Mouse (Mus musculus) megakaryocyte, adult 5-6 weeks (primary cell): ENCODE data around the gene Ubr4. TPM values are rescaled to one million over a fixed set of nuclear protein-coding genes. Genes with fewer than 3 reads are reported as not detected.
A peak's percentile ranks its signal among the peaks of the same experiment; 100 is the strongest.
"Not testable (repeated sequence)": the region's sequence is repeated elsewhere in the genome, so short reads cannot be mapped to it uniquely, and the experiment has no call there.

Experiments used
- ATAC-seq: 2 replicates; pipeline ENCODE4 v1.8.0; 2016; ENCODE audit warnings: mild to moderate bottlenecking, inconsistent platforms; ENCODE audit not compliant: poor library complexity, severe bottlenecking
- total RNA-seq, 2 experiments: library from RNA; stranded (forward) in 1 of 2; stranded (reverse) in 1 of 2; fragments of 153-499, 151-499 nt in 1 of 2; fragments of 221-1000, 200-1000 nt in 1 of 2; gene quantifications; 2 replicates each; pipeline versions ENCODE4 v1.2.3 to v1.2.4; 2015 to 2017

Ubr4 gene
- total RNA-seq, 2 experiments from 2014 or later, result 49.1 to 59.0 TPM

DNA sequence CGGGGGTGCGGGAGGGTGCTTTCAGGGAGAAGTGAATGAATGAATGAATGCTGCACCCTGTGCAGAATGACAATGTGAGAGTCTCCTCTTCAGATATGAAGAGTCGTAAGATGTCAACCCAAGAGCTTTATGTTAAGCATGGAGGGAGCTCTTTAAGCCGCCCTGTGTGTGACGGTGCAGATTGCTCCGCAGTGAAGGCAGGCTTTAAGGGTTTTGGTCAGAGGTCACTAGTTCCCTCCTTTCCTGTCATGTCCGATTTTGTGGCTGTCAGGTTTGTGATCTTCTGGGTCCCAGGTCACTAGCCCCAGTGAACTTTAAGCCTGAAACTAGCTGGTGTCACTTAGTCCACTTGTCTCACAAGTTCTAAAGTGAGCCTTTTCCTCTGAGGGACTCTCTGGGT lies 423 bp downstream of the Ubr4 start:
- peak; percentile 14; the same call in 1 of the 2 replicates for ATAC-seq

DNA sequence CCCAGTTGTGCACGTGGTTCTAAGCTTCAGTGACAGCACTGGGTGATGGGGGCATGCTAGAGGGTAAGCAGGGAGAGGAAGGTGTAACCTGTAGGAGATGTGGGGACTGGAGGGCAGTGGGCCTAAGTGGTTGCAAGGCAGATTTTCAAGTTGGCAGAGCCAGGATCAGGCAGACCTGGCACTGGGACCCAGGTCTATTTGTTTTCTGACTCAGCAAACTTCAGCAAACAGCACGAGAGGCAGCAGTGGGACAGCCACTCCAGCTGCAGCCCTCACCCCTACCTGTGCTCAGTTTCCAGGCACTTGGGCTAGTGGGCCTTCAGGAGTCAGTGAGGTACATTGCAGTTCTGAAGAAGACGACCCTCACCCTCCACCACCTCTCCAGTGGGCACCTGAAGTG lies 4.8 kb downstream of the Ubr4 start:
- no peak for ATAC-seq

DNA sequence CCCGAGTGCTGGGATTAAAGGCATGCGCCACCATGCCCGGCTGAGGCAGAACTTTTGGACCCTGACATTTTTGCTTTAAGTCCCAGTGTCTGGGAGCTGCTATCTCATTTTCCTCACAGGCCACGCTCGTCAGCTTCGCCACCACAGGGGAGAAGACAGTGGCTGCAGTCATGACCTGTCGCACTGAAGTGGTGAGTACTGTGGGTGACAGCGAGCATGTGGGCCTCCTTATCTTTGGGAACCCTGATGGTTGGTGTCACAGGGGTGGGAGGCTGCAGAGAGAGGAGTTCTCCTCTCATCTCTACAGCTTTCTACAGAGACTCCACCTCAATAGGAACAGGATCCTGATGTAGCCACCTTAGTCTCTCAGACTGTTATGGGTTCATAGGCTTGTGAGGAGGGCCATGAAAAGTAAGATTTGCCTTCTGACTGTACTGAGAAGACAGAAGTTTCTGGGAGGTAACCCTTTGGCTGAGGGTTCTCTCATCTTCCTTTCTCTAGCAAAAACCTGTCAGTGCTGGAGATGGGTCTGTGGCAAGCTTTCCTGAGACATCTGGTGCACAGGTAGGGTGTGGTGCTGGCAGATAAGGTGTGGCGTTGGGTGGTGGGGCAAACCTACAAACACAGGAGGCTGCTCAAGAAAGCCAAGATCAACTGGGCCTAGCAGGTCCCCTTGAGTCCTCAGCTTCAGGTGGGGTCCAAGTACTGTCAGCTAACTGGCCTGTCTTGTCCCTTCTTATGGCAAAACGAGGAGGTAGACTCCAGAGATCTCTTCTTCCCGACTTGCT lies 8.5 kb downstream of the Ubr4 start:
- no peak for ATAC-seq

DNA sequence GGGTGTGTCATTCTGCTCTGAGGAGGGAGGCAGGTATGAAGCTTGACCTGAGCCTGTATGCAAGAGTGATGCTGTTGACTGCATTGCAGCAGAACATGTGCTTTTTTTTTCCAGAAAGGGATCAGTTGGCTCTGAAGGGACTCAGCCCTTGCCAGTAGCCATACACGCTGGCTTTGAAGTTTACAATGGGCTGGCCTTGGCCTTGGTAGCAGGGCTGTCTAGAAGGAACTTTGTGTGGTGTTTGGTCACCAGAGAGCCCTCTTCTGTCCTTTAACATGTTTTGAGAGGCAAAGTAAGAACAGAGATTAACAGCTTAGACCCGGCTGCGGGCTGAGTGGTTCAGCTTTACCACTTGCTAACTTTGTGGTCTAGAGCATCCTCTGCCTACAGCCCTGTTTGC lies 14.9 kb downstream of the Ubr4 start:
- ATAC-seq, result no peak

DNA sequence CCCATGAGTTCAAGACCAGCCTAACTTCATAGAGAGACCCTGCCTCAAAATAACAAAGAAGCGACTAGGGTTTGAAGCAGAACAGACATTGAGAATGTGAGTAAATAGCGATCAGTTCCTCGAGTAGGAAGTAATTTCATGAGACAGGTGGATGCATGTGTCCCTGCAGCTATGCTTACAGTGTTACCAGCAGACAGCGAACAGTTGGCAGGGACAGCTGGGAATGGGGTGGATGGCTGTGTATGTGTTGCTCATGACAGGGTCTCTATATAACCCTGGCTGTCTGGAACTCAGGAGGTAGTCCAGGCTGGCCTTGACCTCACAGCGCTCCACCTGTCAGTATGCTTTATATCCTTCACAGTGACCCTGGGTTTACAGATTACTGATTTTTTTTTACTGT lies 15.6 kb downstream of the Ubr4 start:
- ATAC-seq, result no peak

DNA sequence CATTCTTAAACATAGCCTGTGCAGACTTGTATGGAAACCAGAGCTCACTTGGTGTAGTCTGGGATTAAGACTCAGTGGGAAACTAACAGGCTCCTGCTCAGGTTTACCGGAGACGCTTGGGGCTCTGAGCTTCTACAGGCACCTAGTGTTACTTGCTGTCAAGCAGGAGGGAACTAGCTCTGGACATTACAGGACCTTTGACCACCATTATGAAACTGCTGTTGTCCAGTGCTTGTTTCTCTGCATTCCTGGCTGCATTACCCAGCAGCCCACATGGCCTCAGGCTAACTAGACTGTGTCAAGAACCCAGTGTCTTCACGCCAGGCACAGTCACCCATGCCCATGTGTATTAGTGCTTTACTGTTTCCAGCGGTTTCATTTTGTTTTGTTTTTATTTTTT lies 20.7 kb downstream of the Ubr4 start:
- no peak for ATAC-seq

DNA sequence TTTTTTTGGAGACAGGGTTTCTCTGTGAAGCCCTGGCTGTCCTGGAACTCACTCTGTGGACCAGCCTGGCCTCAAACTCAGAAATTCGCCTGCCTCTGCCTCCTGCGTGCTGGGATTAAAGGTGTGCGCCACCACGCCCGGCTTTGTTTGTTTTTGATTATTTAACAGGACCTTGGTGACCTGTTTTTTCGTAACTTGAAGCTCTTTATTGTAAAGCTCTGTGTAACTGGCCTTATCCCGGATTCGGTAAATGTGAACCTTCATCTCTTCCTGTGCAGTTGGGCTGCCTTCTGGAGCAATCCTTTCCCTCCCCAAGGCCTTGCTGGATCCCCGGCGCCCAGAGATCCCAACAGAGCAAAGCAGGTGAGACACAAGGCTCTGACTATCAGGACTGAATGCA lies 21.1 kb downstream of the Ubr4 start:
- no peak for ATAC-seq

DNA sequence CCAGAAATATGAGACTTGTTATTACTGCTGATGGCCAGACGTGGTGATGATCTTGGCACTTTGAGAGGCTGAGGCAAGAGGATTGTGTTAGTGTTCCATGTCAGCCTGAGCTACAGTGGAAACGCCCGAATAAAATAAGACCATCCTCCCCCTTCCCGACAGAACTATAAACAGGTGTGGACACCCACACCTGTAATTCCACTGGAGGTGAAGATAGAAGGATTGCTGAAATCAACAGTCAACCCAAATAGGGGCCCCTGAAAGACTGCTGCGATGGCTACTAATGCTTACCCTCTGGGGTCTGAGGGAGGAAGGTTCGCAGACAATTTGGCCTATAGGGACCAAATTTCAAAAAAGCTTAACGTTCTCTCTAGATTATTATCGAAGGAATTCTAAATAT lies 27.3 kb downstream of the Ubr4 start:
- ATAC-seq, result no peak

DNA sequence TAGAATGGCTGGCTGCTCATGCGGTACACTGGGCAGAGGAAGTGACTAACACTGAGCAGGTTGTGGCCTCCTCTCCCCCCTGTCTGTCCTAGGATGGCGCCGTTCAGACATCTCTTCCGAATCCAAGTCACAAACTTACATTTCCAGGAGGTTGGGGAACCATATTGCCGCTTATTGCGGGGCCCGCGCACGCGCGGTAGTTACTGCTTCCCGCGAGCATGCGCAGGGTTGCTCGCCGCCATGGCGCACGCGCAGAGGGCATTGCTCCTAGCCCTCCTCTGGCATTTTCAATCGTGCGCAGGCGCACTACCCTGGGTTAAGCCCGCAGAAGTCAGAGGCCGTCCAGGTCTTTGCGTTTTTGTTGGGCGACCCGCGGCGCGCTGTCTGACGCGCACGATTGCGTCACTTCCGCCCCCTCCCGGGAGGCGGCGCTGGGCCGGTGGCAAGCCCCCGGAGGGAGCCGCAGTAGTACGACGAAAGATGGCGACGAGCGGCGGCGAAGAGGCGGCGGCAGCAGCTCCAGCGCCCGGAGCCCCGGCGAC lies 27.9 kb downstream of the Ubr4 start:
- ATAC-seq, result peak; percentile 96

DNA sequence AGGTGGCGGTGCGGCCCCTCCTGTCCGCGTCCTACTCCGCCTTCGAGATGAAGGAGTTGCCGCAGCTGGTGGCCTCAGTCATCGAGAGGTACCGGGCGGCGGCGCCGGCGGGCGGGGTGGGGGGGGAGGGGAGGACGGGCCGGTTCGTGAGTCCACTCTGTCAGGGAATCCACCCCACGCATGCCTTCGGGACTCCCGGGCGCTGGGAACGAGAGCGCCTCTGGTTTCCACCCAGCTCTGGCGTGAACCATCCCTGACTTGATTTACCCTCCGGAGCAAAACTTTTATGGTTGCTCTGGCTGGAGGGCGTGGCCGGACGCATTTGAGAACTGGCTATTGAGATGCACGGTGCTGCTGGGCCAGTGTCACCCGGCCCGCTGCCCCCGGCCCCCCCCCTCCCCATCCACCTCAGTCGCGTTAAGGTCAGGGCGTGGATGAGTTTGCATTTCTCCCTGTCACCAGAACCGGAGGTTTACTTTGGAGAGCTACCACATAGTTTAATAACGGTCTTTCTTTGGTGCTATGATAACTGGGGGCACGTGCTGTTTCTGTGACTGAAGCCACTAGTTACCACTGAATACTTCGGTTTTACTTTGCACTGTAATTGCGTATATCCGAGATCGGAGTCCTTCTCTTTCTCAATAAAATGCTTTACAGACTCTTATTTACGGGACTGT lies 28.5 kb downstream of the Ubr4 start:
- ATAC-seq, result peak; percentile 37

DNA sequence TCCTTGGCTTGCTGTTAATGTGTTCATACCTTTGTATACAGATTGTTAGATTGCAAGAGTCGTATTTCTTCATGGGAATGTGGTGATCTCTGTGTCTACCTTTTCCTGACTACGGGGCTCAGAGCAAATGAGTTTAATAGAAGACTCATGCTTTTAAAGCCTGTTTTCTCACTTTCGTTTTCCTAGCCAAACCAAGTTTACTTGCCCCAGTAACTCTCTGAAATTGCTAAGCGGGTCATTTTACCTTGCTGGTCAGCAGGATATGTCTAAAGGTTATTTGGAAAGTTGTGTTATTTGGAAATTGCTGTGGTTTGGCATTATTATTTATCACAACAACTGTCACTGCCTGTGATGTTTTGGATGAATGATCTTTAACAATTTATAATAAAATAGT lies 29.0 kb downstream of the Ubr4 start:
- no peak for ATAC-seq

DNA sequence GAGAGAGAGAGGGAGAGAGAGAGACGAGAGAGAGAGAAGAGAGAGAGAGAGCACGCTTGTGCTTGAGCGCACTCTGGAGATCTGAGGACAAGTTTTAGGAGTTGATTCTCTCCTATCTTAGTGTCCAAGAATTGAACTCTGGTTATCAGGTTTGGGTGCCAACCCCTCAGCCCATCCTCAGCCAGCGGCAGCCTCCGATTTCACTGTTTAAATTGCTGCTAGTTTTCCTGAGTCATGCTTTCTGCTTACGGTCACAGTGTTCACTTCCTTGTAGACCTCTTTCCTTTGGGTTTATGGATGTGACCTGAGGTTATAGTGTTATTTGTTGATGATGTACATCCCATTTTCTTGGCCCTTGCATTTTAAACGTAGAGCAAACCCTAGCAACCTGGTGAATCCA lies 29.8 kb downstream of the Ubr4 start:
- ATAC-seq, result no peak

DNA sequence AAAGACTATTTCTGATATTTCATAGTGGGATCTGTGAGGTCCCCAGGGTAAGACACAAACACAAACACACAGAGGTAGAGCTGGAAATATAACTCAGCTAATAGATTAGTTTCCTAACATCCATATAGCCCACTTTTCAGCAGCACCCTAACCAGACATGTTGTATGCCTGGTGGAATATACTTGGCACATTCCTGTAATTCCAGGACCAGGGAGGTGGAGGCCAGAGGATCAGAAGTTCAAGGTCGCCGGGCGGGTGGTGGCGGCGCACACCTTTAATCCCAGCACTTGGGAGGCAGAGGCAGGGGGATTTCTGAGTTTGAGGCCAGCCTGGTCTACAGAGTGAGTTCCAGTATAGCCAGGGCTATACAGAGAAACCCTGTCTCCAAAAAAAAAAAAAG lies 33.4 kb downstream of the Ubr4 start:
- not testable (repeated sequence) for ATAC-seq

DNA sequence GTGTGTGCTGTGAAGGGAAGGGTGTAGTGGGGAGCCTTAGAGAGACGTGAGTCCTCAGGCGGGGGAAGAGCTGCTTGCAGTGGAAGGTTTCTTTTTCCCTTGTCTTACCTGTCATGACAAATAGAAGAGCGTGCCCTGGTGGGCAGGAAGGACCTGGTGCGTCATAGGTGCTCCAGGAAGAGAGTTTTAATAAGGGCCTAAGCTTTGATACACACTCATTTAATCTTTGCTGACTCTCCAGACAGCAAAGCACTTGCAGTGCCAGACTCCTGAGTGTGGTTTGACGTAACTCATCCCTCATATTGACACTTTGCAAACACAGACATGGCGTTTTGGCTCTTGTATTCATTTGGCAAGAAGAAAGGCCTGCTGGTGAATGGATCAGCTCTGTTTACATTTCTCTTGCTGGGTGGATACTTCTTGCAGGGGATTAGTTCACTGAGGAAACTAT lies 34.5 kb downstream of the Ubr4 start:
- ATAC-seq, result no peak

DNA sequence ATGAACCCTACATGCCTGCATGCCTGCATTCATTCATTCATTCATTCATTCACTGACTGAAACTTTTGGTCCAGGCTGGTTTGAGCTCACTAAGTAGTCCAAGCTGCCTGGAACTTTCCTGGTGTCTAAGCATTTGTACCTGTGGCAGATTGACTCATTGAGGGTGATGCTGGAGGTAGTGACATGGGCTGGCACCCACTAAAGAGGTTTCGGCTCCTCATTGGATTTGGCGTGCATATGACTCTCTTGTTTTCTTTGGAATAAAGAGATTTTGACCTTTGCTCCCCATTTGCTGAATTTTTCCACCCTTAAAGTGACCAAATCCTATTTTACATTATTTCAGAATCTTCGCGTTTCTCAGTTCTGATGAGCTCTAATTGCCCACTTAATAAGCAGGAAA lies 37.1 kb downstream of the Ubr4 start:
- no peak for ATAC-seq

DNA sequence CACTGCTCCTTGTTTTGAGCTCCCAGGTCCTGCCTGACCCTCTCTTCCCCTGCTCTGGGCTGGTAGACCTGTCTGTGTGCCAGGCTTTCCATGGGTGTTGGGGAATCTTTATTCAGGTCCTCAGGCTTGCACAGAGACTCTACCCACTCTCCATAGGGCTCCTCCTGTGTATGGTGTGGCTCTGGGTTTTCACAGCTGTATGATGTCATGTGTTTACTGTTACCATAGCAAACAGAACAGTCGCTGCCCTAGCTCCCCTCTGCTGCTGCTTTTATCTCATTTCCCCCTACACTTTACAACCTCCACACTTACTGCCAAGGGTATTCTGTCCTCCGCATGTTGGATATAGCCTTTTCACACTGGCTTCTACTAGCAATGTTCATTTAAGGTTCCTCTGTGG lies 43.0 kb downstream of the Ubr4 start:
- ATAC-seq, result no peak

DNA sequence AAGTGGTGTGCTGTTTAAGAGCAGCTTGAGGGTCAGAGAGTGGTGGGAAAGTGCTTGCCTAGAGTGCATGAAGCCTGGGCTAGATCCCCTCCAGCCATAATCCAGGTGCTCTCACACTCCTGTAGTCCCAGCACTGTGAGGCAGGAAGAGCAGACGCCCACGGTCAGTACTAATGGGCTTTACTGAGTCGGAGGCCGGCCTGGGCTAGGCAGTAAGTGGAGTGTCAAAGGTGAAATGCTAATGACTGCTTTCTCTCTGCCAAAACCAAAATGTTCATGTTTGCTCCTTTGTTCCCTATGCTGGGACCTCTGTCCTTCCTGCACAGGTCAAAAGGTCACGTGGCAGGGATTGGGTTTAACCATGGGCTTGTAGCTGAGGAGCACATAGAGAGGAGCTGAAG lies 48.1 kb downstream of the Ubr4 start:
- no peak for ATAC-seq

DNA sequence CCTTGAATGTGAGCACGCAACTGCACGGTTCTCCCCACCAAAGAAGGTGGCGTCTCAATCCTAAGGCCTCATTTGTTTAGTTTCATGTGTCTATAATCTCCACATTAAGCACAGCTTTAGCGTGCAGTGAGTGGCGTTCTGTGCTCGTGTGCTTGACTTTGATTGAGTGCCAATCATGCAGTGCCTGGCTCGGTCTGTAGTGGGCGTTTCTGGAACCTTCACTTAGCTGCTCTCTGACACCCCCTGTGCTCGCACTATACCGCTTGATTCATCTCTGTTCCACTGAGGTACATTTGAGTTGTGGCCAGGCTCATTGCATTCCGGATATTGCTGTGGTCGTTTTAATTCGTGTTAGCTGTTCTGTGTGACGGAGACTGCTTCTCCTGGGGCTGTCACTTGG lies 50.8 kb downstream of the Ubr4 start:
- ATAC-seq, result no peak

DNA sequence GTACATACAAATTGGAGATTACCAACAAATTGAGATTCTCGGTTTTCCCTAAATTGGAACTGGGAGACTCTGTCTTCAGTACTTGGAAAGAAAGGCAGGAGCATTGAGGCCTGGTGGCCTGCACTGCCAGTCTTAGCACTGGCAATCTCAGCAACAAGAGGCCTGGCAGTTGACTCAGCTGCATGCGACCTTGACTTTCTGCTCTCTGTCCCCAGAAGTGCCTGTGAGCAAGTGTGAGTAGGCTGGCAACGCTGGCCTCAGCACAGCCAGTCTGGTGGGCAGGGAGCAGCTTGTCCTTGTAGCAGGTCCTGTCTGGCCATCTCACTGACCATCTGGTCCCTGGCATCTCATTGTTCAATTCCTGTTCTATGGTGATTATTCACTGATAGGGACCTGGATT lies 58.9 kb downstream of the Ubr4 start:
- ATAC-seq, result no peak

DNA sequence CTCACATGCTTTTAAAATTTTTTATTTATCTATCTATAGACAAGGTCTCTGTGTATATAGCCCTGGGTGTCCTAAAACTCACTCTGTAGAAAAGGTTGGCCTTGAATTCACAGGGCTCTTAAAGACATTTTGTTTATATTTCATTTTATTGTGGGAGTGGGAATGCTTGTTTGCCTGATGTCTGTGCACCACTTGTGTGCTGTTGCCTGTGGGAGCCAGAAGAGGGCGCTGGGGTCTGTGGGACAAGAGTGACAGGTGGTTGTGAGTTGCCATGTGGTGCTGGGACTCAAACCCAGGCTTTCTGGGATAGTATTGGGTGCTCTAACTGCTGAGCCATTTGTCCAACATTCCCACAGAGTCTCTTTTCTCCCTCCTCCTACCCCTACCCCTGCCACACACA lies 65.5 kb downstream of the Ubr4 start:
- no peak for ATAC-seq

DNA sequence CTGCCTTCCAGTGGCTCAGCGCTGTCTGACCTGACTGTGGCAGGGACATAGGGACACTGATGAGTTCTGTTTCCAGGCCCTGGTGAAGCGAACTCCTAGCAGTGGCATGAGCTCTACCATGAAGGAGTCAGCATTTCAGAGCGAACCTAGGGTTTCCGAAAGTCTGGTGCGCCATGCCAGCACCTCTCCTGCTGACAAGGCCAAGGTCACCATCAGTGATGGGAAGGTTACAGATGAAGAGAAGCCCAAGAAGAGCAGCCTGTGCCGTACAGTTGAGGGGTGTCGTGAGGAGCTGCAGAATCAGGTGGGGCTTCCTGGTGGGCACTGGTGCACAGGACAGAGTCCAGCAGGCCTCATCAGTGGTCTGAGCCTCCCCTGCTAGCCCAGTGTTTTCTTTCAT lies 69.2 kb downstream of the Ubr4 start:
- ATAC-seq, result no peak

DNA sequence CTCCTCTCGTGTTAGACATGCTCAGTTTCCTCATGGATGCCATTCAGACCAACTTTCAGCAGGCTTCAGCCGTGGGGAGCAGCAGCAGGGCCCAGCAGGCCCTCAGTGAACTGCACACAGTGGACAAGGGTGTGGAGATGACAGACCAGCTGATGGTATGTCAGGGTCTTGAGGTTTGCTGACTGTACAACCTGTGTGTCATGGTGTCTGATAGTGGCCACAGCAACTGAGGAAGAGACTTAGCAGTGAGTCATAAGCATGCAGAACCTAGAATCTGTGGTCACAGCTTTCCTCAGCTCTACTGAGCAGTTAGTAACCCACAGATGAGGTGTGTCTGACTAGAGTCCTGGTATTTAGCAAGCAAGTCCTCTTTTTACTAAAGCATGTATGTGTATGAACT lies 70.0 kb downstream of the Ubr4 start:
- no peak for ATAC-seq
